Mouse (Mus musculus): ENCODE results near the gene Havcr2. TPM values are rescaled to one million over a fixed set of nuclear protein-coding genes. Genes with fewer than 3 reads are reported as not detected.

The Havcr2 gene
- polyA plus RNA-seq, 1 experiment from 2014 or later: 0.27 TPM

GRCm38 (mm10) chr11:46431129-46431528 lies 23.6 kb upstream of the Havcr2 start:
- H3K4me2 ChIP-seq (ENCODE audit: low read depth): no peak overlapping the region
- H3K27ac ChIP-seq (ENCODE audit: low read depth, low read length): no peak overlapping the region
- no peaks in the 10 kb centered on the region for H3K4me1 ChIP-seq (ENCODE audit: control insufficient read depth, insufficient read depth, low read length)
- peak; percentile 76 for DNase-seq (ENCODE audit: low spot score)
- no peak overlapping the region for H3K4me3 ChIP-seq (ENCODE audit: low read depth, low read length)
- ATAC-seq (ENCODE audit: insufficient read depth, low FRiP score, low TSS enrichment): peak; percentile 84
- no peaks in the 10 kb centered on the region for H3K36me3 ChIP-seq (ENCODE audit: control insufficient read depth, insufficient read depth, low read length)
- H3K9me3 ChIP-seq (ENCODE audit: control insufficient read depth, low read length): no peaks in the 10 kb centered on the region
- H3K9ac ChIP-seq (ENCODE audit: low read length): no peak overlapping the region
- H3K27me3 ChIP-seq (ENCODE audit: control insufficient read depth, insufficient read depth, low read length): no peaks in the 10 kb centered on the region
- 31% methylated on average over 3 of the region's 3 CpGs for WGBS

- H3K4me3 ChIP-seq (ENCODE audit: low read depth, low read length): no peak overlapping the region
- no peaks in the 10 kb centered on the region for H3K9me3 ChIP-seq (ENCODE audit: control insufficient read depth, low read length)
- DNase-seq (ENCODE audit: low spot score) (no peak), ATAC-seq (ENCODE audit: insufficient read depth, low FRiP score, low TSS enrichment) (no peak)
- no peak overlapping the region for H3K27ac ChIP-seq (ENCODE audit: low read depth, low read length)
- no peaks in the 10 kb centered on the region for H3K36me3 ChIP-seq (ENCODE audit: control insufficient read depth, insufficient read depth, low read length)
- no peak overlapping the region for H3K9ac ChIP-seq (ENCODE audit: low read length)
- peaks cover 3% of the 10 kb centered on the region; the same call in 1 of the 2 replicates for H3K4me1 ChIP-seq (ENCODE audit: control insufficient read depth, insufficient read depth, low read length)
- no peak overlapping the region for H3K4me2 ChIP-seq (ENCODE audit: low read depth)
- H3K27me3 ChIP-seq (ENCODE audit: control insufficient read depth, insufficient read depth, low read length): no peaks in the 10 kb centered on the region
Observed at GRCm38 (mm10) chr11:46435363-46435762, 19.4 kb upstream of the Havcr2 start.

- peaks cover 3% of the 10 kb centered on the region; the same call in 1 of the 2 replicates for H3K4me1 ChIP-seq (ENCODE audit: control insufficient read depth, insufficient read depth, low read length)
- H3K4me3 ChIP-seq (ENCODE audit: low read depth, low read length): peak within 1 kb of the TSS; percentile 91
- peak within 1 kb of the TSS; percentile 90 for H3K9ac ChIP-seq (ENCODE audit: low read length)
- peak; percentile 93 for DNase-seq (ENCODE audit: low spot score)
- peak within 1 kb of the TSS; percentile 84 for H3K27ac ChIP-seq (ENCODE audit: low read depth, low read length)
- H3K9me3 ChIP-seq (ENCODE audit: control insufficient read depth, low read length): no peaks in the 10 kb centered on the region
- peak within 1 kb of the TSS; percentile 60 for H3K4me2 ChIP-seq (ENCODE audit: low read depth)
- WGBS: under 1% methylated on average over 57 of the region's 59 CpGs
- no peaks in the 10 kb centered on the region for H3K27me3 ChIP-seq (ENCODE audit: control insufficient read depth, insufficient read depth, low read length)
- H3K36me3 ChIP-seq (ENCODE audit: control insufficient read depth, insufficient read depth, low read length): no peaks in the 10 kb centered on the region
- peak; percentile 98 for ATAC-seq (ENCODE audit: insufficient read depth, low FRiP score, low TSS enrichment)
Observed at GRCm38 (mm10) chr11:46436760-46437458, 17.8 kb upstream of the Havcr2 start, which contains the start of gene Med7. Med7 (plus strand) TSS chr11:46436925.

- H3K9me3 ChIP-seq (ENCODE audit: control insufficient read depth, low read length): no peaks in the 10 kb centered on the region
- DNase-seq (ENCODE audit: low spot score): peak; percentile 78
- H3K9ac ChIP-seq (ENCODE audit: low read length): peak overlapping the region; percentile 90
- no peaks in the 10 kb centered on the region for H3K27me3 ChIP-seq (ENCODE audit: control insufficient read depth, insufficient read depth, low read length)
- peaks cover 3% of the 10 kb centered on the region; the same call in 1 of the 2 replicates for H3K4me1 ChIP-seq (ENCODE audit: control insufficient read depth, insufficient read depth, low read length)
- H3K4me3 ChIP-seq (ENCODE audit: low read depth, low read length): peak overlapping the region; percentile 91
- peak overlapping the region; percentile 60 for H3K4me2 ChIP-seq (ENCODE audit: low read depth)
- 1% methylated on average over 23 of the region's 23 CpGs for WGBS
- peak; percentile 7; the same call in 1 of the 2 replicates for ATAC-seq (ENCODE audit: insufficient read depth, low FRiP score, low TSS enrichment)
- H3K27ac ChIP-seq (ENCODE audit: low read depth, low read length): no peak overlapping the region
- no peaks in the 10 kb centered on the region for H3K36me3 ChIP-seq (ENCODE audit: control insufficient read depth, insufficient read depth, low read length)
Observed at GRCm38 (mm10) chr11:46437459-46438000, 17.2 kb upstream of the Havcr2 start.

GRCm38 (mm10) chr11:46439005-46439543 lies 15.7 kb upstream of the Havcr2 start:
- DNase-seq (ENCODE audit: low spot score): no peak
- Histone ChIP-seq H3K27me3 (ENCODE audit: control insufficient read depth, insufficient read depth, low read length) (no peaks in the 10 kb centered on the region), H3K36me3 (ENCODE audit: control insufficient read depth, insufficient read depth, low read length) (no peaks in the 10 kb centered on the region), H3K9ac (ENCODE audit: low read length) (no peak overlapping the region), H3K4me3 (ENCODE audit: low read depth, low read length) (no peak overlapping the region), H3K27ac (ENCODE audit: low read depth, low read length) (no peak overlapping the region), H3K9me3 (ENCODE audit: control insufficient read depth, low read length) (no peaks in the 10 kb centered on the region), H3K4me1 (ENCODE audit: control insufficient read depth, insufficient read depth, low read length) (peaks cover 3% of the 10 kb centered on the region; the same call in 1 of the 2 replicates), H3K4me2 (ENCODE audit: low read depth) (no peak overlapping the region)
- 94% methylated on average over 5 of the region's 5 CpGs for WGBS
- ATAC-seq (ENCODE audit: insufficient read depth, low FRiP score, low TSS enrichment): no peak

GRCm38 (mm10) chr11:46441774-46442173 lies 13.0 kb upstream of the Havcr2 start:
- no peak for ATAC-seq (ENCODE audit: insufficient read depth, low FRiP score, low TSS enrichment)
- no peak overlapping the region for H3K4me2 ChIP-seq (ENCODE audit: low read depth)
- no peak overlapping the region for H3K4me3 ChIP-seq (ENCODE audit: low read depth, low read length)
- DNase-seq (ENCODE audit: low spot score): no peak
- no peaks in the 10 kb centered on the region for H3K9me3 ChIP-seq (ENCODE audit: control insufficient read depth, low read length)
- WGBS: 93% methylated on average over 1 of the region's 1 CpGs
- no peaks in the 10 kb centered on the region for H3K27me3 ChIP-seq (ENCODE audit: control insufficient read depth, insufficient read depth, low read length)
- no peak overlapping the region for H3K9ac ChIP-seq (ENCODE audit: low read length)
- H3K27ac ChIP-seq (ENCODE audit: low read depth, low read length): no peak overlapping the region
- H3K4me1 ChIP-seq (ENCODE audit: control insufficient read depth, insufficient read depth, low read length): peaks cover 3% of the 10 kb centered on the region; the same call in 1 of the 2 replicates
- no peaks in the 10 kb centered on the region for H3K36me3 ChIP-seq (ENCODE audit: control insufficient read depth, insufficient read depth, low read length)

- 95% methylated on average over 1 of the region's 1 CpGs for WGBS
- no peak overlapping the region for H3K27ac ChIP-seq (ENCODE audit: low read depth, low read length)
- DNase-seq (ENCODE audit: low spot score) (no peak), ATAC-seq (ENCODE audit: insufficient read depth, low FRiP score, low TSS enrichment) (no peak)
- H3K4me3 ChIP-seq (ENCODE audit: low read depth, low read length): no peak overlapping the region
- no peaks in the 10 kb centered on the region for H3K27me3 ChIP-seq (ENCODE audit: control insufficient read depth, insufficient read depth, low read length)
- H3K9me3 ChIP-seq (ENCODE audit: control insufficient read depth, low read length): no peaks in the 10 kb centered on the region
- H3K36me3 ChIP-seq (ENCODE audit: control insufficient read depth, insufficient read depth, low read length): no peaks in the 10 kb centered on the region
- no peak overlapping the region for H3K9ac ChIP-seq (ENCODE audit: low read length)
- H3K4me2 ChIP-seq (ENCODE audit: low read depth): no peak overlapping the region
- no peaks in the 10 kb centered on the region for H3K4me1 ChIP-seq (ENCODE audit: control insufficient read depth, insufficient read depth, low read length)
Observed at GRCm38 (mm10) chr11:46443152-46443551, 11.6 kb upstream of the Havcr2 start.

GRCm38 (mm10) chr11:46443979-46444378 lies 10.8 kb upstream of the Havcr2 start:
- DNase-seq (ENCODE audit: low spot score): no peak
- Histone ChIP-seq H3K4me1 (ENCODE audit: control insufficient read depth, insufficient read depth, low read length) (no peaks in the 10 kb centered on the region), H3K27me3 (ENCODE audit: control insufficient read depth, insufficient read depth, low read length) (no peaks in the 10 kb centered on the region), H3K9me3 (ENCODE audit: control insufficient read depth, low read length) (no peaks in the 10 kb centered on the region), H3K9ac (ENCODE audit: low read length) (no peak overlapping the region), H3K4me3 (ENCODE audit: low read depth, low read length) (no peak overlapping the region), H3K36me3 (ENCODE audit: control insufficient read depth, insufficient read depth, low read length) (no peaks in the 10 kb centered on the region), H3K27ac (ENCODE audit: low read depth, low read length) (no peak overlapping the region), H3K4me2 (ENCODE audit: low read depth) (no peak overlapping the region)
- no peak for ATAC-seq (ENCODE audit: insufficient read depth, low FRiP score, low TSS enrichment)
- 93% methylated on average over 5 of the region's 5 CpGs for WGBS

GRCm38 (mm10) chr11:46446150-46446549 lies 8.6 kb upstream of the Havcr2 start:
- H3K27ac ChIP-seq (ENCODE audit: low read depth, low read length): no peak overlapping the region
- H3K4me2 ChIP-seq (ENCODE audit: low read depth): no peak overlapping the region
- H3K4me3 ChIP-seq (ENCODE audit: low read depth, low read length): no peak overlapping the region
- WGBS: 92% methylated on average over 6 of the region's 6 CpGs
- H3K9ac ChIP-seq (ENCODE audit: low read length): no peak overlapping the region
- ATAC-seq (ENCODE audit: insufficient read depth, low FRiP score, low TSS enrichment) (no peak), DNase-seq (ENCODE audit: low spot score) (no peak)
- no peaks in the 10 kb centered on the region for H3K9me3 ChIP-seq (ENCODE audit: control insufficient read depth, low read length)
- H3K36me3 ChIP-seq (ENCODE audit: control insufficient read depth, insufficient read depth, low read length): no peaks in the 10 kb centered on the region
- no peaks in the 10 kb centered on the region for H3K4me1 ChIP-seq (ENCODE audit: control insufficient read depth, insufficient read depth, low read length)
- no peaks in the 10 kb centered on the region for H3K27me3 ChIP-seq (ENCODE audit: control insufficient read depth, insufficient read depth, low read length)
